Mouse (Mus musculus) olfactory bulb, adult 2 months (tissue): ENCODE data around the gene Tmem50a.

Experiments used
- CTCF ChIP-seq: fragments of 200-500 bp; IDR thresholded peaks from 2 replicates; pipeline ENCODE4 v1.5.1; 2012; ENCODE audit warnings: low read depth, mild to moderate bottlenecking, low read length, moderate library complexity; ENCODE audit not compliant: insufficient read depth
- POLR2A ChIP-seq: fragments of 200-500 bp; IDR thresholded peaks from 2 replicates; pipeline ENCODE4 v1.6.1; 2012; ENCODE audit warnings: mild to moderate bottlenecking, low read depth, low read length, moderate library complexity; ENCODE audit not compliant: insufficient read depth

DNA sequence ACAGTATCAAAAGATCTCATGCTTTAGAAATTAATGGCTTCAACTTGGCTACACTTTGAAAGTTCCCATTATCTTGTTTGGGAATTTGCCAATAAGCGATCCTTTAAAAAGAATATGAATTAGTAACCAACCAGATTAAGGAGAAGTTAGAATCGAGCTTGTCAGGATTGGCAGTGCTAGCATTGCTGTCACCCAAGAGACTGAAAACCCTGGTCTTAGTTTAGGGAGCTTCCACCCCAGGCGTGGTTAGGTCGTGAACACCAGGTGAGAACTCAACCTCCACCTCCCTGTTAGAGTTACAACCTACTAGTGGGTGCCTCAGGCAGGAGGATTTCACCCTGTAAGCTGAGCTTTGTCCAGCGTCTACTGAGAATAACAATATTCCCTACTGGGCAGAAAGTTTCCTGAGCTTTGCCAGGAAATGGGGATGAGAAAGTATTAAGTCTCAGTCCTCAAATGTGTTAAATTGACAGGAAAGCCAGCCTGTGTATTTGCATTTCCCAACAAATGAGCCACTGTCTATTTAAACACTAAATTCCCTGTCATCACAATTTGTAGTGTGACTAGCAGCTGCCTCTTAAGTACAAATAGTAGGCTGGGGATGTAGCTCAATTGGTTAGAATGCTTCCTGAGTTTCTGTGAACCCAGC is 13.1 kb upstream of the Tmem50a start:
- TF ChIP-seq POLR2A (no peak), CTCF (no peak)
